Comparison of ENCODE assay signal across 21 mouse cellular contexts in genomic region chr7:135344979-135345378, GRCm38 (mm10).
DNase-seq lines count a peak whose midpoint lies in the region; ATAC-seq lines count a peak whose summit lies in the region.
"Had no signal": no experiment of that assay in that cellular context is flagged by ENCODE, and none has a peak within 500 bp of the region (broad histone marks: within the 10 kb centered on the region; RNA-seq: fewer than 3 reads in every experiment).

No protein-coding gene starts in this region.

- no peaks in the 10 kb centered on the region for H3K36me3 ChIP-seq in kidney, embryonic 14.5 days (ENCODE audit: control insufficient read depth, insufficient read depth, low read length)
- H3K36me3 ChIP-seq in kidney, embryonic 16.5 days (ENCODE audit: insufficient read depth, low read length), result no peaks in the 10 kb centered on the region
- no peaks in the 10 kb centered on the region for H3K36me3 ChIP-seq in forebrain, embryonic 10.5 days (replicated peaks)
- H3K36me3 ChIP-seq: embryonic facial prominence, embryonic 13.5 days; embryonic facial prominence, embryonic 15.5 days; forebrain, embryonic 15.5 days had no signal

- no peak for DNase-seq in kidney, postnatal 36 days
- DNase-seq in kidney, adult 9 months, result no peak
- peak; percentile 21 for DNase-seq in forelimb bud, embryonic 11.5 days (ENCODE audit: low read depth, low spot score)
- DNase-seq in forebrain, embryonic 10.5 days (ENCODE audit: extremely low spot score, low spot score), result no peak
- DNase-seq: adrenal gland, adult 2 months; adrenal gland, postnatal 10 days; adrenal gland, postnatal 25 days; cerebellum, adult 11 months; cerebellum, adult 18-20 months; cerebellum, adult 8-10 months; cerebellum, adult 9-11 months; cerebellum, postnatal 14 days; cerebellum, postnatal 36 days; embryo, embryonic 11 days had no signal

- 26% methylated on average over 4 of the region's 4 CpGs for WGBS in kidney, embryonic 14.5 days
- 25% methylated on average over 4 of the region's 4 CpGs for WGBS in kidney, embryonic 16.5 days
- 90% methylated on average over 4 of the region's 4 CpGs for WGBS in forebrain, embryonic 10.5 days

- H3K4me1 ChIP-seq in kidney, embryonic 14.5 days (ENCODE audit: control insufficient read depth, insufficient read depth, low read length), result no peaks in the 10 kb centered on the region
- peaks cover 6% of the 10 kb centered on the region; the same call in 1 of the 2 replicates for H3K4me1 ChIP-seq in kidney, embryonic 16.5 days (ENCODE audit: insufficient read depth, low read length)
- H3K4me1 ChIP-seq in forebrain, embryonic 10.5 days, result peaks cover 10% of the 10 kb centered on the region
- H3K4me1 ChIP-seq: embryonic facial prominence, embryonic 15.5 days; forebrain, embryonic 13.5 days; forebrain, embryonic 15.5 days had no signal

- H3K4me2 ChIP-seq in kidney, embryonic 14.5 days (replicated peaks; ENCODE audit: low read depth, low read length), result no peak overlapping the region
- no peak overlapping the region for H3K4me2 ChIP-seq in kidney, embryonic 16.5 days (replicated peaks; ENCODE audit: low read depth, low read length)
- H3K4me2 ChIP-seq: embryonic facial prominence, embryonic 13.5 days; embryonic facial prominence, embryonic 15.5 days; forebrain, embryonic 13.5 days; forebrain, embryonic 15.5 days had no signal

- ATAC-seq in kidney, embryonic 14.5 days (ENCODE audit: low FRiP score, low TSS enrichment), result peak; percentile 77
- peak; percentile 84 for ATAC-seq in kidney, embryonic 16.5 days (ENCODE audit: low FRiP score, low TSS enrichment)
- ATAC-seq: forebrain, embryonic 13.5 days; forebrain, embryonic 15.5 days had no signal

- H3K27ac ChIP-seq in kidney, embryonic 14.5 days (ENCODE audit: low read depth, low read length), result no peak overlapping the region
- H3K27ac ChIP-seq in kidney, embryonic 16.5 days (ENCODE audit: low read length), result no peak overlapping the region
- no peak overlapping the region for H3K27ac ChIP-seq in forebrain, embryonic 10.5 days
- H3K27ac ChIP-seq: embryonic facial prominence, embryonic 13.5 days; embryonic facial prominence, embryonic 15.5 days; forebrain, embryonic 13.5 days; forebrain, embryonic 15.5 days had no signal

- no peak overlapping the region for H3K4me3 ChIP-seq in kidney, embryonic 14.5 days (ENCODE audit: low read length)
- H3K4me3 ChIP-seq in kidney, embryonic 16.5 days (ENCODE audit: low read length), result no peak overlapping the region
- no peak overlapping the region for H3K4me3 ChIP-seq in forebrain, embryonic 10.5 days
- H3K4me3 ChIP-seq: embryonic facial prominence, embryonic 13.5 days; embryonic facial prominence, embryonic 15.5 days; erythroblast, embryonic 14.5 days; forebrain, embryonic 13.5 days; forebrain, embryonic 15.5 days had no signal

- no peaks in the 10 kb centered on the region for H3K27me3 ChIP-seq in kidney, embryonic 14.5 days (ENCODE audit: control insufficient read depth, insufficient read depth, low read length)
- H3K27me3 ChIP-seq in kidney, embryonic 16.5 days (ENCODE audit: insufficient read depth, low read length), result no peaks in the 10 kb centered on the region
- no peaks in the 10 kb centered on the region for H3K27me3 ChIP-seq in forebrain, embryonic 10.5 days (ENCODE audit: poor library complexity, severe bottlenecking)
- H3K27me3 ChIP-seq: embryonic facial prominence, embryonic 13.5 days; embryonic facial prominence, embryonic 15.5 days; forebrain, embryonic 13.5 days; forebrain, embryonic 15.5 days had no signal

- no peak overlapping the region for H3K9ac ChIP-seq in kidney, embryonic 14.5 days (ENCODE audit: low read depth, low read length)
- H3K9ac ChIP-seq in kidney, embryonic 16.5 days (replicated peaks; ENCODE audit: low read length), result no peak overlapping the region
- H3K9ac ChIP-seq: embryonic facial prominence, embryonic 13.5 days; embryonic facial prominence, embryonic 15.5 days; forebrain, embryonic 13.5 days; forebrain, embryonic 15.5 days had no signal

- H3K9me3 ChIP-seq in kidney, embryonic 14.5 days (ENCODE audit: control insufficient read depth, low read length), result no peaks in the 10 kb centered on the region
- H3K9me3 ChIP-seq in kidney, embryonic 16.5 days (ENCODE audit: low read length), result no peaks in the 10 kb centered on the region
- no peaks in the 10 kb centered on the region for H3K9me3 ChIP-seq in forebrain, embryonic 10.5 days
- H3K9me3 ChIP-seq: embryonic facial prominence, embryonic 13.5 days; embryonic facial prominence, embryonic 15.5 days; forebrain, embryonic 13.5 days; forebrain, embryonic 15.5 days had no signal
